Mouse (Mus musculus): Measurements from ENCODE around the gene Ccl4.

The Ccl4 gene

DNA sequence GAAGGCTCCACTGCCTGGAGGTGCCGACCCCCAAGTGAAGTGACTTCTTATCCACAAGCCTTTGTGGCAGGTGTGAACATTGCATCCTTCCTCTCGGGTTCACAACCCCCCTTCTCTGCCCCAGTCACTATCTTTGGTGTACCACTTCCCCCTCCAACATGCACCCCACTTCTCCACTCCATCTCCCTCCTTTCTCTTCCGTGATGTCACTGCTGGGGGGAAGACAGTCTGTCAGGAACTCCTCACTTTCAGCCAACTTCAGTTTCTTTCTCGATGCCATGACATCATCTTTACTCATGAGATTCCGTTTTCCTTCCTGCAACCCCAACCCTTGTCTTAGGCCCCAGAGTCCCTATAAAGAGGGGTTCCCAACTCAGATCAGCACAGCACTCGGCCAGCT is at the start of gene Ccl4:
Ccl4 (plus strand) TSS at position 381 of the 400 bp plus-strand sequence.
- no peak for DNase-seq (ENCODE audit: low read depth)

GRCm38 (mm10) chr11:83616586-83616985 is 45.8 kb upstream of the Ccl4 start:
- no peak for DNase-seq (ENCODE audit: low read depth)

- no peak for DNase-seq (ENCODE audit: low read depth)
These were observed 44.1 kb upstream of the Ccl4 start for GRCm38 (mm10) chr11:83618238-83618637.

- DNase-seq (ENCODE audit: low read depth) = no peak
These were observed 43.3 kb upstream of the Ccl4 start for GRCm38 (mm10) chr11:83619037-83619436.

DNA sequence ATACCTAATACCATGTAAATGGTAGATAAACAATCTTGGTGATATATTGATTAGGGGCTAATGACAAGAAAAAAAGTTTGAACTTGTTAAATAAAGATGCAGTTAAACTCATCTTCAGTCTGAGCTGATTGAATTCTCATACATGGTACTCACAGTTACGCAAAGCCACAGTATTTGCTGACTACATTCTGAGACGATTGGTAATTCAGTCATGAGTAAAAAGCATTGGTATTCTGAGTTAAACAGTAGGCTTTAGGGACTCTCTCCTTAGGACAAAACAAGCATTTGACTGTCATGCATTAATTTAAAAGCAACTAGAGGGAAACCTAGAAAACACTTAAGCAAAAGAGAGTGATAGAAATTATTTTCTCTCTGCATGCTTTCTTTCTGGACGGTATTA is 38.8 kb upstream of the Ccl4 start:
- no peak for DNase-seq (ENCODE audit: low read depth)

GRCm38 (mm10) chr11:83628808-83629207 is 33.6 kb upstream of the Ccl4 start:
- DNase-seq (ENCODE audit: low read depth) = no peak

DNA sequence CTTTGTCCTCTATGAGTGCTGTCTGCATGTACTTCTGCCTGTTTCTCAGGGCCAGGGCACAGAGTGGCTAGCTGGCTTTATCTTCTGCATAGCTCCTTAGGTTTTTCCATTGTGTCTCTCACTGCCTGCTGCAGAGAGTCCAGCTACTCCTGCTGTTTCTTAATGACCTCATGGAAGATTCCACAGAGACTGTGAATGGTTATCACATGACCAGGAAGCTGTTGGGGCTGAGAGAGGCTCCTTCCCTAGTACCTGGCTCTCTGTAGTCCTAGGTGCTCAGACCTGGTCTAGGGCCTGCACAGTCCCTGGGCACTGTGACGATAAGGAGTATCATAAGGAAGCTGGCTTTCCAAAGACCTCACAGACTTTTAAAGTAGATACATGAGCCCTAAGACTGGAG is 31.8 kb upstream of the Ccl4 start:
- no peak for DNase-seq (ENCODE audit: low read depth)

- no peak for DNase-seq (ENCODE audit: low read depth)
These were observed 31.3 kb upstream of the Ccl4 start for GRCm38 (mm10) chr11:83631065-83631464.

- DNase-seq (ENCODE audit: low read depth) = no peak
These were observed 29.6 kb upstream of the Ccl4 start for GRCm38 (mm10) chr11:83632744-83633143.

- no peak for DNase-seq (ENCODE audit: low read depth)
These were observed 28.0 kb upstream of the Ccl4 start for GRCm38 (mm10) chr11:83634425-83634824.

DNA sequence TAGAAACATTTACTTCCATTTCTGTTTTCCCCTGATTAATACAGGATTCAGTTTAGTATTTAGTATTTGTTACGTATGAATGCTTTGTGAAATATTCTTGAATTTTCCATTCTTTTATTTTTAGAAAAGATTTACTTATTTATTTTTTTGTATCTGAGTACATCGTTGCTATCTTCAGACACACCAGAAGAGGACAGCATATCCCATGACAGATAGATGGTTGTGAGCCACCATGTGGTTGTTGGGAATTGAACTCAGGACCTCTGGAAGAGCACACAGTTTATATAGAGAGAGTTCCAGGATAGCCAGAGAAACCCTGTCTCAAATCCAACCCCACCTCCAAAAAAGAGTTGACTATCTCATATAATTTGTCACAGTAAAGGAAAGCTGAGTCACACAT is 27.5 kb upstream of the Ccl4 start:
- no peak for DNase-seq (ENCODE audit: low read depth)

- DNase-seq (ENCODE audit: low read depth) = no peak
These were observed 25.6 kb upstream of the Ccl4 start for GRCm38 (mm10) chr11:83636742-83637235.

GRCm38 (mm10) chr11:83638934-83639333 is 23.4 kb upstream of the Ccl4 start:
- no peak for DNase-seq (ENCODE audit: low read depth)

DNA sequence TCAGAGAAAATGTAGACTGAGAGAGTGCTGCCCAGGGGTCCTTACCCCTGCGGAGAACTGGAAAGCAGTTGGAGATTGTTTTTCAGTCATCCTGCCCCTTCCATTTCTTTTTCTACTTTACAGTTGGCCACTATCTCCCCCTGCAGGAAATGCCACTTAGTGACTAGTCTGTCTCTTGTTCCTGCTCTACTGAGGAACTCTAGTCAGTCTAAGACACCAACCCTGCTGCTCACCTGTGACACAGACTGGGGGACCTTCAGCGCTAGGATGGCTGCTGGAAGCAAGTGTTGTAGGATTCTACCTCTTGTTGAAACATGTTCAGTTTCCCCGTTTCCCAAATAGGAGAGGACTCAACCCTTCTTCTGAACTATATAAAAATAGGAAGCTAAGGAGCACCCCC is 22.9 kb upstream of the Ccl4 start:
- no peak for DNase-seq (ENCODE audit: low read depth)

- no peak for DNase-seq (ENCODE audit: low read depth)
These were observed 22.2 kb upstream of the Ccl4 start for GRCm38 (mm10) chr11:83640141-83640540.

DNA sequence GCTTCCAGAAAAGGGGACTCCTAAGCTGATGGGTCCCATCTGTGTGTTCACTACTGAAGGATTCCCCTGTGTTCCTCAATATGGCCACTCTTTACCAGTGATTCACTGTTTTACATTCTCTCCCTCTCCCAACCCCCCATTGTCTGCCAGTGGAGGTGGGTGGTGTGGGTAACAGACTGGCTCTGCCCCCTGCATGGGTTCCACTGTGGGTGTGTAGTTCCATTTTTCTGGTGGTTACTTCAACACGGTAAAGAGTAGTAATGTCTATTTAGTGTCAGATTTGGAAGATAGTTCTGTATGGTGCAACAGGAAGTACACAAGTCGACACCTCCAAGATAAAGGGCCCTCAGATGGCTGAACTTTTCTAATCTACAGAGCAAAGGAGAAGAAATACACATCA is 21.2 kb upstream of the Ccl4 start:
- DNase-seq (ENCODE audit: low read depth) = no peak

DNA sequence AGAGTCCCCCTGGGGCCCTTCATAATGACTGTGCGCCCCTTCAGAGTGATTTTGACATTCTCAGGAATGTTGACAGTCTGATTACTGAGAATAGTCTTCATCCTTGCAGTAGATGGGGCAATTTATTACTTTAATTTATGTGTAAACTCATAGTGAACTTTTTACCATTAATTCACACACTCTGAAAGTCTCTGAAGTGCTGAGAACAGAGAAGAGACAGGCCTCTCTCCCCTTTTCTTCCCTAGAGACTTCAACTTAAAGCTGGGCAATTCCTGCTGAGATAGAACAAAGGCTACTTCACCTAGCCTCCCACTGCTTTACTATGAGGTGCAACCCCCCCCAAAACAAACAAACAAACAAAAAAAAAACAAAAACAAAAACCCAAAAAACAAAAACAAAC is 16.9 kb upstream of the Ccl4 start, which contains the start of gene Rpl9-ps1:
Rpl9-ps1 (minus strand) TSS at position 101 of the 400 bp plus-strand sequence.
- no peak for DNase-seq (ENCODE audit: low read depth)

GRCm38 (mm10) chr11:83646356-83647149 is 15.8 kb upstream of the Ccl4 start:
- DNase-seq (ENCODE audit: low read depth) = no peak

- DNase-seq (ENCODE audit: low read depth) = peak; percentile 33
These were observed 13.0 kb upstream of the Ccl4 start, which contains the start of gene Ccl3 for GRCm38 (mm10) chr11:83649305-83649841. TSS of gene Ccl3 (minus strand) at chr11:83649355.

DNA sequence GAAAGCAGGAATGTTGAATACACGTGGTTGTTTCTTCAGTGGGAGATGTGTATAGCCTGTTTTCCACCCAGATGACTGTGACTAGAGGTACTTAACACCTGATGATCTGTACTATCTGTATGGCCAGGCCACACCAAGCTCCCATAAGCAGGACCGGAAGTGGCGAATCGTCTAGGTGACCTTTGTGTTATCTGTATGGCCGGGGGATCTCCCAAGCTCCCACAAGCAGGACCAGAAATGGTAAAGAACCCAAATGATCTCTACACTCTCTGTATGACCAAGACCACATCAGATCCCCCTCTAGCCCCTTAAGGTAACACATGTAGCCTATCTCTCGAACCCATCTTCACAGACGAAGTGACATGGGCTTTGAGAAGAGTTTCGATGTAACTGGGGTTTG is 7.8 kb upstream of the Ccl4 start:
- DNase-seq (ENCODE audit: low read depth) = no peak

DNA sequence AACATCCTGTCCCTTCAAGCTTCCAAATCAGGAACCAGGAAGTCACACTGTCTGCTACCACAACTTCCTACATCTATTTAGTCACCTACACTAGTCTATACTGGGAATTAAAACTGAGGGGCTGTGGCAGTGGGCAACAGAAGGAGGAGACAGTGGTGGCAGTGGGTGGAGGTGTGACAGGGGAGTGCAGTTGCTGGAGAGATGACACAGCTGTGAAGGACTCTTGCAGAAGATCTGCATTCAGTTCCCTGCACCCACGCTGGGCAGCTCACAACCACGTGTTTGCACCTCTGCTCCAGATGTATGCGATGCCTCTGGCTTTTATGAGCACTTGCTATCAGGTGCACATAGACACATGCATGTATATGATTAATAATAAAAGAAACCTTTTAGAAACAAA is 4.9 kb upstream of the Ccl4 start:
- no peak for DNase-seq (ENCODE audit: low read depth)

DNA sequence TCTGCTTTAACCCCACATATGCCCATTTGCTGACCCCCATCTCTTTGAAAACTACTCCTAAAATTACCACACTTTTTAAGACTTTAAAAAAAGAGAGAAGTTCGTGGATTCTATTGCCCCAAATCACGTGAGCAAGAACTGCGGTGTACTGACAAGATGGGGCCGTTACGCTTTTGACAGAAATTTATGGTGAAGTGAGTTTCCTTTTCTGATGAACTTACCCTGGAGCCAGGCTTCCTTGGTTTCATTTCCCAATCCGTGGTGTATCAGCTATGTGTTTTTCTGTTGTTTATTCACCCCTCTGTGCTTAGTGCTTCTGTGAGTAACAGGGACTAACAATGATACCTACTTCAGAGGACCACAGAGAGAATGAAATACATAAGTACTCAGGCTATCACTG is 3.6 kb upstream of the Ccl4 start:
- no peak for DNase-seq (ENCODE audit: low read depth)

- no peak for DNase-seq (ENCODE audit: low read depth)
These were observed 1.1 kb downstream of the Ccl4 start for GRCm38 (mm10) chr11:83663532-83663931.

DNA sequence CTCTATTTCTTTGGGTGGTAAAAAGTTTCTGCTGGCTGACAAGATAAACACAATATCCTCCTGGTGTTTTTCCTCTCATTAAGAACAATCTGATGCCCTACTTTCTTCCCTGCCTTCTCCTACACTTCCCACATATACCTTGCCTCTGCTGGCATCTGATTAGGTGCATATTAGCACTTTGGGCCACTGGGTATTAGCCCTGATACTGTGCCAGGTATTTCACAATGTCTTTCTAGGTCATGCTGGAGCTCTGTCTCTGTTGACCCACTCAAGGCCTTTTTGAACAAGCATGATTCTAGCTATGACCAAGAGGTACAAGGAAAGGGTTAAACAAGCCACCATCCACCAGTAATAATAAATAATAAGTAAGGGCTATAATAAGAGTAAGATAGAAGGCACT is 9.4 kb downstream of the Ccl4 start:
- DNase-seq (ENCODE audit: low read depth) = no peak
